Mouse (Mus musculus) urinary bladder, postnatal 36 days (tissue): ENCODE measurements around the gene Lrrc3b.

Source experiments
- DNase-seq, 2 experiments: peaks; one replicate each; pipeline ENCODE4 v3.0.0; 2022; ENCODE audit warnings: low spot score in 2 of 2, mixed read lengths in 1 of 2

Gene Lrrc3b

DNA sequence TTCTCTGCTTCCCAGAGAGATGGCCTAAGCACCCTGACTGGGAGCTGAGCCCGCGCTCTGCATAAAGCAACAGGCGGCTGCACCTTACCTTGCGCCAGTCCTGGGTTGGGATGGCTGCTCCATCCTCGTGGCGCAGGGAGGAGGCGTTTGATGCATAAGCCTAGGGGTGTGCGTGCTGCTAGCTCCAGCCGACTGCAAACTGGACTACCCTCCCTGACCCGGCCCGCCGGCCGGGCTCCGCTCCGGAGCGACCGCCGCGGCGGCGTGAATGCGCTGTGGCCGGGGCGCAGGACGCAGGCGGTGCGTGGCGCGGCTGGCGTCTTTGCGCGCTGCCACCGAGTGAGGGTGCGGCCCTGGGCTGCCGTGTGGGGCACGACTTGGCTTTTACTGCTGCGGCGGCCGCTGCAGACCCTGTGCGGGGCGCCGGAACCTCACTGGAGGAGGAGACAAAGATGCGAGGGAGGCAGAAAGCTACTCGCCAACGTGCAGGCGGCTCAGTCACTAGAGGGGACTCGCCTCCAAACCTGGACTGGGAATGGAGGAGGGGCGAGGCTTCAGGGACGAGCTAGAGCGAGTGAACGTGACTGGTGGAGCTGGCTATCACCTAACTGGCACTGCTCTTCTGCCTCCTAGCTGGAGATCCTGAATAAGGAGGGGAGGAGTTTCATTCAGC, at the start of gene Lrrc3b:
Gene Lrrc3b, minus strand, starts transcription at position 503 of the 673 bp plus-strand sequence.
- DNase-seq: no peak

GRCm38 (mm10) chr14:15477668-15478067, 38.9 kb upstream of the Lrrc3b start:
- DNase-seq: no peak

GRCm38 (mm10) chr14:15438096-15438484, 697 bp downstream of the Lrrc3b start:
- DNase-seq: no peak

DNA sequence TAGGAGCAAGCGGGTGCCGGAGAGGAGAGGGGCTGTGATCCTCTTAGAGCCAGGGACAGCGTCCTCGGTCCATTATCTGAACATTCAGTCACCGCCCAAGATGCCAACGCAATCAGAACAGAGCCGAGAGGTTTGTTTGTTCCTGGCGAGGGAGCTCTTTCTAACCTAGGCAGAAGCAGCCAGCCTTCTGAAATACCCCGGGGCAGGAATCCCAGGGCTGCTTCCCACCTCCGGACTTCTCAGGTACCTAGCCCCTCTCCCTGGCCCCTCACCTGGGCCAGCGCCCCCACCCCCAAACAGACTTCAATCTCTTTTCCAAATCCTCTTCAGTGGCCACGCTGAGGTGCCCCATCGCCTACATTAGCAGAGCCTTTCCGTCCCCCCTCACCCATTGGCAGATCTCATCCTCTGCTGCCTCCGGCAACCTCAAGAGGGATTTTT, 1.3 kb downstream of the Lrrc3b start:
- no peak for DNase-seq

DNA sequence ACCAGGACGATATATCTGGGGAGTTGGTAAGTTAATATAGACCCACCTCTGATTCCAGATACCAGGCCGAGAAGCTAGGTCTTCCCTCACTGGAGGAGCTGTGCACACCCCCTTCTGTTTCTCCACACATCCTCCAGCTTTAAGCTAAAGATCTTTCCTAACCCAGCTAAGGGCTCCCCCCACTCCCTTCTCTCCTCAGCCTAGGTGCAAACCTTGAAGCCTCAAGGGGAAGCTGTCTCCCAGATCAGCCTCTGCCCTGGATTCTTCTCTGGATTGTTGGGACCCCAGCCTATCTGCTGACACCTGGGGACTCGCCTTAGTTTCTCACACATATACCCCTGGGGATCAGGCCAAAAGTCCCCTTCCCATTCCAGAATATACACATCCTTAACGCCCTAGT, 1.7 kb downstream of the Lrrc3b start:
- DNase-seq: no peak

GRCm38 (mm10) chr14:15436586-15436985, 2.2 kb downstream of the Lrrc3b start:
- no peak for DNase-seq

- DNase-seq: no peak
These were observed 6.4 kb downstream of the Lrrc3b start for GRCm38 (mm10) chr14:15432396-15432795.

DNA sequence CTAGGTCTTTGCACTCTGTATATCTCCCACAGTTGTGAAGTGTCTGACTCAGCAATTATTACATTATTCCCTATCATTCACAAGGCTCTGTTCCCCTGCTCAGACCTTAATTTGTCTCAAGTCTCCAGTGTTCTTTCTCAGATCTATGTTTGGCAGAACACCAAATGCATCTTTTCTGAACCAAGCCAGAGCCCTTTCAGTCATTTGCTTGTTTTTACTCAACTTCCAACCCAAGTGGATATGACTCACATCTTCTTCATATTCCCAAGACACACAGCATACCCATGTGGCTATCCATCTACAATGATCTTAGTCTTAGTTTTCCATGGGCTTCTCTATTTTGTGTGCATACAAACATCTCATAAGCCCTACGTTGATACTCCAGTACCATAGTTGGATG, 17.2 kb downstream of the Lrrc3b start:
- DNase-seq: no peak

DNA sequence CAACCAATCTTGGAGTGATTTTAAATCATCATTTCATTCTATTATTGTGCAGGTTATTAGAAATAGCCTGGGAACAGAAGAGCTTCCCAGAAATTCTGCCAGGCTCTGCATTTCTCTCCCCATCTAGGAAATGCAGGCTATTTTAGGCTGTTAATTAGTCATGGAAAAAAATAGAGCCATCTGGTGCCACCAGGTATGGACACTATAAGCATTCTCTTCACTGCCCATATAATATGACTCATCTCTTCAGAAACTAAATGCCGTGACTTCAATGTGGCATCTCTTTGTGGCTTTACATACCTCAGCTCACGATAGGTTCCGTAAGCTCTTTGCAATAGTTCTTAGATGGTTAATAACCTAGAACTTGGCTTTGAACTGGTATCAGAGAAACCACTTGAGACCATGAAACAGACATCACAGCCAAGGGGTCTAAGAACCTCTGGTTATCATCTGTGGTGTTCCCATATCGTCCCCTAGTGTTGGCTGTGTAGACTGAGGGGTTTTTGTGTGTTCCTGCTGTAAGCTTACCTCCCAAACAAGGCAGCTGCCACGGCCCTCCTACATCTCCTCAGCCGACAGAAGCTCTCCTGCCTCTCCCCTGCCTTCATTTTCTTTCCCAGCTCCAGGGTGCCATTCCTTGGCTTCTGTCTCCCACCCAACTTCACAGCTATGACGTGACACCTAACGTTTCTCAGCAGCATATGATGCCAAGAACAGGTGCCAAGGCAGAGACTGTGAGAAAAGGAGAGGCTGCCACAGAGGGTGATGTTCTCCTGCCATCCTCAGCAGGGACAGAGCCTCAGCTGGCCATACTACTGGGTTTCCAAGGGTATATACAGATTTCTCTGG, 27.9 kb downstream of the Lrrc3b start:
- DNase-seq: no peak

GRCm38 (mm10) chr14:15385536-15385935, 53.3 kb downstream of the Lrrc3b start:
- no peak for DNase-seq

DNA sequence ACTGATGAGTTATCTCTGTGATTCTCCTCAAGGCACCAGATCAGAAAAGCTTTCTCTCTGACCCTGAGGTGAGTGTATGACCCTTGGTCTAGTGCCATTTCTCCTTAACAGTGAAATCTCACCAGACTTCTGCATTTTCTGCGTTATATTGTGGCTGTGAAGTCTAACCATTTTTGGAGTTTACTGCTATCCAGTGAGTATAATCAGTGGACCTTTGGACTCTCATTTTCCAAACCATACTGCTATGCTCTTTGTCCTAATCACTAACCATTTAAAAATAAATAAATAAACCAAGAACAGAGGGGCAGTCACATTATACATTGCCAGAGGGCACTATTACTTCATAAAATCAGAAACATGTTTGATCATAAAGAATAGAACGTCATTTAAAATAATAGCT, 53.8 kb downstream of the Lrrc3b start:
- no peak for DNase-seq

DNA sequence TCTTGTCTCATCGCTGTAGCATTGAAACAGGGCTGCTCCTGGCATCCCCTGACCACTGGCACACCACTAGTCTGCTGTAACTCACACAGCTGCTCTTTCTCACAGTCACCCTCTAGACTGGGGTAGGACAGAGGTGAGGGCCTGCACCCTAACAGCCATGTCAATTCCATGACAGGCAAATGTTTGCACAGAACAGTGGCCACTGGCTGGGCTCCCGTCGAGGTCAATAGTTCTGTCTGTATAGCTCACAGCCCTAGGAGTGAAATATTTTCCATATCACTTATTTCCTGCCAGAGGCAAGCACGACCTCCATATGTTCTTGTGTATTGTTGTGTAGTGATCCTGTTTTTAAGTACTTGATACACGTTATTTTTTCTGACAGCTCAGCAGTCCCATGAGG, 54.3 kb downstream of the Lrrc3b start:
- no peak for DNase-seq

DNA sequence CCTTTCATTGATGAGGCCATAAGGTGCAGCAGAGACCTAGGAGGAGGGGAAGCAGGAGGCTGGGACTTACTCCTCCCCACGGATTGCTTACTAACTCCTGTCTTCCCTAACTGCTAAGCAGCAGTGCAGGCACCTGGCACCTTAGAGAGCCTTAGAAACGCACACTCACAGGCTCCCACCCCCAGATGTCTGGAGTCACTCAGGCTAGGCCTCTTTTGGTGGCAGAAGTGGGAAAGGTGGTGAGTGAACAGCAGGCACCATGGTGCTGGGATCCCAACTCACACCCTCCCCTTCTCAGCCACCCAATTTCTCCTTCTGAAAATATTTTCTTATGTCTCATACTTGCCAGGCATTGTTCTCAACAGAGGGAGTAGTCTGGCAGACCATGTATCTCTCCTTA, 55.7 kb downstream of the Lrrc3b start:
- DNase-seq: no peak

GRCm38 (mm10) chr14:15377368-15377767, 61.4 kb downstream of the Lrrc3b start:
- DNase-seq: no peak

GRCm38 (mm10) chr14:15376786-15377185, 62.0 kb downstream of the Lrrc3b start:
- no peak for DNase-seq

DNA sequence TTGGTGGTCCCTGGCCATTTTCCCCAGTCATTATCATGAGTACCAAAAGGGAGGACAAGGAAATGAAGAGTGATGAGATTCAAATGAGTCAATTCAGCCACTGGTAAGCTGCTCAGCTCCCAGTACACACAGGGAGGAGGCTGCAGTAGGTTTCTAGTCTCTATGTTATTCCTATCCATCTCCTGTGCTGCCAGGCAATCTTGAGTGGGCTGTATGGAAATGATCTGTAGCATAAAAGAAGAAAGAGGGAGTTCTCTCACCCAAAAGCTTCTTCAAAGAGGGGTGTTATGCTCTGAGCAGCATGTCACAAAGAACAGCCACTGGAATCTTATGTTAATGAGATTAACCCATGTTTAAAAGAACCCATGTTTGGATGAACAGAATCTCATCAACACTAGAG, 64.5 kb downstream of the Lrrc3b start:
- no peak for DNase-seq

GRCm38 (mm10) chr14:15372985-15373384, 65.8 kb downstream of the Lrrc3b start:
- DNase-seq: no peak

DNA sequence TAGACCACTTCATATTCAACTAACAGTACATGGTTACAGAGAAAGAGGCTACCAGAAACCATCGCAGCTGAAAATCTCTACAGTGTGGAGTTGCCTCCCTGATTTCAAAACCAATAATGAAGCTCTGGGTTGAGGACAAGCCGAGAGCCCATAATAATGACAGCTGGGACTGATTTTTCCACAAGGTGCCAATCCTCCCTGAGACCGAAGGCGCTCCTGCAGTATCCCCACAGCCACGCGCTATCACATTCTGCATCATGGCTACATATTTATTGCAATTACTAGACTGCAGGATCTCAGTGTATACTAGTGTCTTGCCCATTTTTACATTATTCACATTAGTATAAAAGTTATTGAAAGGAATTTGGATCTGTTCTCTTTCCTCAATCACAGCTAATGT, 73.7 kb downstream of the Lrrc3b start:
- no peak for DNase-seq

DNA sequence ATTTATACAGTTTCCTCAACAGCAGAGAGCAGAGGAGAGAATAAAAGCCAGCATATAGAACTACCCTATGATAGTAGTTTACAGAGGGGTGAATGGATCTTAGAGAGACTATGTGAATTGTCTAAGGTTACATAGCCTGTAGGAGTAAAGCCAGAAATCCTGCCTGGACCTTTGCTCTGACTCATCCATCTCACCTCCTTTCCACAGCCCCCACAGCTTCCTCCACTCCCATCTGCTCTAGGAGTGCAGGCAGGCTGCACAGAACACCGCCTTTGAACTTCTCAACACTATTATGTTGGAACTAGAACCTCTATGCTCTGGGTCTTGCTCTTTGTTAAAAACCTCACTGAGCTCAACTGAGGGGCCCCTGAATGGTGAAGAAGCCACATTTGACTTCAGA, 78.9 kb downstream of the Lrrc3b start:
- no peak for DNase-seq

DNA sequence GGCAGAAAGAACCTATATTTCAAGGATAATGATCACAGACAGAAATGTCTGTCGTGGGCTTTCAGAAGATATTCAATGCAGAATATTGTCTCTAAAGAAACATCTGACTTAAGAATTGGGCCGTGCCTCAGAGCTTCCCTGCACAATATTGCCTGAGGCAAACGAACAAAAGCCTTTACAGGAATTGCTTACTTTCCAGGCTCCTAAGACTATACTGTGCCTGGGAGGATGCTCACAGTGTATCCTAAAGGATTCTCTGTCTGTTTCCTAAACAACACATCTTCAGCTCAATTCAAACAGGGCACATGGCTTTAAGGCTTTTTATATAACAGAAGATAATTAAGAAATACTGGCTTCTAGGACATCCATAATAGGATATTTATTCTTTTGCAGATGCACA, 79.7 kb downstream of the Lrrc3b start:
- no peak for DNase-seq

DNA sequence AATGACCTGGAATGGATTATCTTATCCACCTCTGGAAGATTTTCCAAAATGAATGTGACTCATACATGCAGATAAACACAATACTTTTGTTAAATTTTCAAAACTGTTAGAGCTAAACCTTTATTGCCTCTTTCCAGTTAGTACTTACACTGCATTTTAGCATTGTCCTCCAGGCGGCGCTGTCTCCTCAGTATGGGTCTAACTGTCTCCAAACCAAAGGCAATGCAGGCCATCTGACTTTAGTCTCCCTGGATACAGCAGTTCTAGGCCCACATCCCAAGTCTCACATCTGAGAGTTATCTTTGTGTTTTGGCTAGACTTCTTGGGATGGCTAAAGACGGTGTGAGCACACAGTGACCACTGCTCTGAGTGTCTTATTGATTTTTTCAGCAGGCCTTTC, 83.3 kb downstream of the Lrrc3b start:
- peak; percentile 39 to 51 for DNase-seq

DNA sequence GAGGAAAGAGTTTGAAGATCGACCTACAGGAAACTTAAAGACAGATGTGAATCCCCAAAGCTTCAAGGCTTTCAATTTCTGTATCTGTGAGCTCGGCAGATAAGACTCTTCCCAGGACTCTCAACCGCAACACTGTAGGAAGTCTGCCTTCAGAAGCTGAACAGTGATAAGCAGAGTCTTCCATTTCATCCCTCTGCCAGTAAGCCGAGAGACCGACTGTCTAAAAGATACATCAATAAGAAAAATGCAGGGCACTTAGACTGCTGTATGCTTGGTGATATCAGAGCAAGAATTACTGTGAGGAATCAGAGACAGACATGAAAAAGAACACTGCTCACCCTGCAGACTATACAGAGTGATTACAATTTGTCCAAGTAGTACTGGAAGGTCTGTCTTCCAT, 84.5 kb downstream of the Lrrc3b start:
- no peak for DNase-seq

DNA sequence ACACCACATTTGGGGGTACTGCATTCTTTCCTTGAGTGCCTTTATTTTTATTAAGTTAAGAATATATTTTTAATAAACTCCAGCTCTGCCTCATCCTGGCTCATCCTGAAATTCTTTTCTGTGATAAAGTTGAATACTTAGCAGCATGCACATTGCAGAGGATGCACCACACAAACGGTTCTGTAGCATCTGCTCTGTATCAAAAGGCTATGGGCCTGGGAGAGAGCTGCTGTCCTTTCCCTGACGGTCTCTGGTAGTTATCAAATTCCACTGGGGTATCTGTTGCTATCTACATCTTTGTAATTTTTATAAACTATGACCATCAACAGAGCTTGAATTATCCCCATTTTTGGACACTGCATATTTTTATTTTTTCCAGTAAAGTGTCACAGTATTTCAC, 105.7 kb downstream of the Lrrc3b start:
- no peak for DNase-seq
